Mouse (Mus musculus) MEL (cell line): ENCODE results near the gene Pex3. TPM values are rescaled to one million over a fixed set of nuclear protein-coding genes. Genes with fewer than 3 reads are reported as not detected.

Experiments used
- DNase-seq: peaks from one replicate; pipeline ENCODE4 v3.0.0; 2011; ENCODE audit warnings: low read depth, low spot score
- H3K27ac ChIP-seq: 2 replicates; pipeline ENCODE4 v1.5.1; 2012; ENCODE audit warnings: low read depth, mild to moderate bottlenecking, control low read depth, low read length, moderate library complexity; ENCODE audit not compliant: control insufficient read depth
- H3K27me3 ChIP-seq, 2 experiments: fragments of 150-350 bp in 1 of 2; sonication (generic) in 1 of 2; 2 replicates each; pipeline ENCODE4 v1.6.1; 2012; ENCODE audit warnings: low read length in 2 of 2, mild to moderate bottlenecking in 2 of 2, improper control_type of control experiment in 1 of 2, moderate library complexity in 1 of 2; ENCODE audit not compliant: insufficient read depth in 2 of 2, control insufficient read depth in 1 of 2
- H3K36me3 ChIP-seq, 2 experiments: 2 replicates each; pipeline ENCODE4 v1.6.1; 2012 to 2014; ENCODE audit warnings: low read length in 2 of 2, improper control_type of control experiment in 1 of 2, inconsistent platforms in 1 of 2, mild to moderate bottlenecking in 1 of 2; ENCODE audit not compliant: insufficient read depth in 2 of 2, control insufficient read depth in 1 of 2
- H3K4me1 ChIP-seq, 2 experiments: fragments of 150-350 bp in 1 of 2; sonication (generic) in 1 of 2; 2 replicates each; pipeline ENCODE4 v1.6.1; 2012; ENCODE audit warnings: low read length in 2 of 2, improper control_type of control experiment in 1 of 2, mild to moderate bottlenecking in 1 of 2; ENCODE audit not compliant: insufficient read depth in 2 of 2, control insufficient read depth in 1 of 2
- H3K4me3 ChIP-seq, 2 experiments: fragments of 150-350 bp in 1 of 2; sonication (generic) in 1 of 2; 2 replicates each; pipeline ENCODE4 v1.5.1; 2012; ENCODE audit warnings: low read depth in 2 of 2, low read length in 2 of 2, mild to moderate bottlenecking in 2 of 2, moderate library complexity in 2 of 2, control low read depth in 1 of 2, improper control_type of control experiment in 1 of 2; ENCODE audit not compliant: control insufficient read depth in 1 of 2, insufficient read depth in 1 of 2
- H3K79me2 ChIP-seq: 2 replicates; pipeline ENCODE4 v1.6.1; 2012; ENCODE audit warnings: mild to moderate bottlenecking, low read length, moderate library complexity; ENCODE audit not compliant: control insufficient read depth, poor library complexity, insufficient read depth
- H3K9ac ChIP-seq: 2 replicates; pipeline ENCODE4 v1.6.1; 2012; ENCODE audit warnings: low read depth, mild to moderate bottlenecking, control low read depth, low read length, moderate library complexity; ENCODE audit not compliant: control insufficient read depth, poor library complexity, severe bottlenecking
- H3K9me3 ChIP-seq: fragments of 150-350 bp; sonication (generic); replicated peaks from 2 replicates; pipeline ENCODE4 v1.6.1; 2012; ENCODE audit warnings: mild to moderate bottlenecking, low read length, improper control_type of control experiment, moderate library complexity; ENCODE audit not compliant: insufficient read depth
- BHLHE40 ChIP-seq: IDR thresholded peaks from 2 replicates; pipeline ENCODE4 v1.6.1; 2012; ENCODE audit warnings: low read depth, mild to moderate bottlenecking, inconsistent platforms, low read length, improper control_type of control experiment, borderline replicate concordance
- CHD1 ChIP-seq: IDR thresholded peaks from 2 replicates; pipeline ENCODE4 v1.6.1; 2012; ENCODE audit warnings: low read depth, mild to moderate bottlenecking, inconsistent platforms, low read length, improper control_type of control experiment
- E2F4 ChIP-seq: IDR thresholded peaks from 2 replicates; pipeline ENCODE4 v1.6.1; 2011; ENCODE audit warnings: low read depth, low read length, improper control_type of control experiment, borderline replicate concordance
- ELF1 ChIP-seq: IDR thresholded peaks from 2 replicates; pipeline ENCODE4 v1.6.1; 2014; ENCODE audit warnings: low read depth, mild to moderate bottlenecking, inconsistent platforms, low read length, improper control_type of control experiment, moderate library complexity
- EP300 ChIP-seq, 2 experiments: IDR thresholded peaks; 2 replicates each; pipeline ENCODE4 v1.6.1; 2011; ENCODE audit warnings: improper control_type of control experiment in 2 of 2, low read length in 2 of 2, low read depth in 1 of 2, mild to moderate bottlenecking in 1 of 2
- GATA1 ChIP-seq: IDR thresholded peaks from 2 replicates; pipeline ENCODE4 v1.6.1; 2011; ENCODE audit warnings: low read depth, low read length, improper control_type of control experiment
- JUND ChIP-seq: IDR thresholded peaks from 2 replicates; pipeline ENCODE4 v1.6.1; 2011; ENCODE audit warnings: low read depth, mild to moderate bottlenecking, improper control_type of control experiment, low read length
- MAFK ChIP-seq: IDR thresholded peaks from 2 replicates; pipeline ENCODE4 v1.6.1; 2011; ENCODE audit warnings: low read depth, mild to moderate bottlenecking, low read length, improper control_type of control experiment, borderline replicate concordance
- MAX ChIP-seq: IDR thresholded peaks from 2 replicates; pipeline ENCODE4 v1.6.1; 2011; ENCODE audit warnings: low read length, improper control_type of control experiment
- MXI1 ChIP-seq: IDR thresholded peaks from 2 replicates; pipeline ENCODE4 v1.6.1; 2011; ENCODE audit warnings: mild to moderate bottlenecking, low read depth, low read length, improper control_type of control experiment
- MYB ChIP-seq: IDR thresholded peaks from 2 replicates; pipeline ENCODE4 v1.6.1; 2011; ENCODE audit warnings: mild to moderate bottlenecking, low read depth, low read length, improper control_type of control experiment
- MYC ChIP-seq: IDR thresholded peaks from 2 replicates; pipeline ENCODE4 v1.6.1; 2011; ENCODE audit warnings: low read depth, mild to moderate bottlenecking, low read length, improper control_type of control experiment, moderate library complexity
- NELFE ChIP-seq: IDR thresholded peaks from 2 replicates; pipeline ENCODE4 v1.6.1; 2011; ENCODE audit warnings: low read depth, low read length, improper control_type of control experiment
- RCOR1 ChIP-seq: IDR thresholded peaks from 2 replicates; pipeline ENCODE4 v1.6.1; 2012; ENCODE audit warnings: low read depth, mild to moderate bottlenecking, inconsistent platforms, low read length, improper control_type of control experiment
- SMC3 ChIP-seq: IDR thresholded peaks from 2 replicates; pipeline ENCODE4 v1.6.1; 2011; ENCODE audit warnings: low read depth, low read length, improper control_type of control experiment
- TBP ChIP-seq: IDR thresholded peaks from 2 replicates; pipeline ENCODE4 v1.8.0; 2011; ENCODE audit warnings: low read depth, low read length, improper control_type of control experiment
- USF1 ChIP-seq: IDR thresholded peaks from 2 replicates; pipeline ENCODE4 v1.6.1; 2014; ENCODE audit warnings: low read depth, mild to moderate bottlenecking, inconsistent platforms, low read length, improper control_type of control experiment, moderate library complexity
- USF2 ChIP-seq, 2 experiments: IDR thresholded peaks; 2 replicates each; pipeline ENCODE4 v1.6.1; 2011 to 2012; ENCODE audit warnings: improper control_type of control experiment in 2 of 2, low read length in 2 of 2, borderline replicate concordance in 1 of 2, inconsistent platforms in 1 of 2, low read depth in 1 of 2, mild to moderate bottlenecking in 1 of 2; ENCODE audit not compliant: insufficient read depth in 1 of 2
- ZC3H11A ChIP-seq: IDR thresholded peaks from 2 replicates; pipeline ENCODE4 v1.6.1; 2012; ENCODE audit warnings: low read depth, mild to moderate bottlenecking, inconsistent platforms, low read length, improper control_type of control experiment
- ZKSCAN1 ChIP-seq: IDR thresholded peaks from 2 replicates; pipeline ENCODE4 v1.6.1; 2012; ENCODE audit warnings: low read depth, mild to moderate bottlenecking, inconsistent platforms, low read length, improper control_type of control experiment, moderate library complexity
- ZMIZ1 ChIP-seq: IDR thresholded peaks from 2 replicates; pipeline ENCODE4 v1.6.1; 2012; ENCODE audit warnings: low read depth, mild to moderate bottlenecking, inconsistent platforms, low read length, improper control_type of control experiment, moderate library complexity
- polyA plus RNA-seq, 2 experiments: library from polyadenylated mRNA; stranded (reverse) in 1 of 2; unstranded in 1 of 2; fragments of >175 nt in 1 of 2; fragments of >200 nt in 1 of 2; gene quantifications; 2 replicates each; pipeline versions ENCODE4 v1.2.1 to v1.2.4; 2012; ENCODE audit warnings: low replicate concordance in 2 of 2, low read depth in 1 of 2; ENCODE audit not compliant: insufficient read length in 2 of 2, insufficient read depth in 1 of 2, missing spikeins in 1 of 2
- total RNA-seq: library from RNA; depleted of rRNA; stranded (reverse); fragments of 300-350 nt; gene quantifications from 2 replicates; pipeline ENCODE4 v1.2.3, GENCODE M21; 2012

Gene Pex3
- total and polyA plus RNA-seq, 3 experiments = 13.8 to 15.1 TPM; not detected in 1

- TF ChIP-seq SMC3 (no peak), BHLHE40 (no peak), MYC (no peak), TBP (no peak), CHD1 (no peak), USF2 (IDR thresholded peaks at IDR 0.05; ENCODE audit: borderline replicate concordance in 1 of 2, insufficient read depth in 1 of 2, low read depth in 1 of 2, low read length in 2 of 2) (no peak), MXI1 (no peak), ELF1 (no peak), RCOR1 (no peak), MAX (no peak), ZC3H11A (no peak), GATA1 (no peak)
- peaks cover 0 to 7% of the 10 kb centered on the region in 2 experiments; a peak in 2 of 4 replicates for H3K4me1 ChIP-seq
- no peak overlapping the region for H3K27ac ChIP-seq
- no peak overlapping the region for H3K9ac ChIP-seq
- no peaks in the 10 kb centered on the region for H3K9me3 ChIP-seq
- no peak overlapping the region for H3K4me3 ChIP-seq
- no peaks in the 10 kb centered on the region; a peak in 2 of 4 replicates for H3K27me3 ChIP-seq
- peaks cover 0 to 4% of the 10 kb centered on the region in 2 experiments; a peak in 2 of 4 replicates for H3K36me3 ChIP-seq
- DNase-seq = no peak
- peaks cover 2% of the 10 kb centered on the region; the same call in 1 of the 2 replicates for H3K79me2 ChIP-seq
Measured at GRCm38 (mm10) chr10:13496315-13496714, 56.6 kb downstream of the Pex3 start.

DNA sequence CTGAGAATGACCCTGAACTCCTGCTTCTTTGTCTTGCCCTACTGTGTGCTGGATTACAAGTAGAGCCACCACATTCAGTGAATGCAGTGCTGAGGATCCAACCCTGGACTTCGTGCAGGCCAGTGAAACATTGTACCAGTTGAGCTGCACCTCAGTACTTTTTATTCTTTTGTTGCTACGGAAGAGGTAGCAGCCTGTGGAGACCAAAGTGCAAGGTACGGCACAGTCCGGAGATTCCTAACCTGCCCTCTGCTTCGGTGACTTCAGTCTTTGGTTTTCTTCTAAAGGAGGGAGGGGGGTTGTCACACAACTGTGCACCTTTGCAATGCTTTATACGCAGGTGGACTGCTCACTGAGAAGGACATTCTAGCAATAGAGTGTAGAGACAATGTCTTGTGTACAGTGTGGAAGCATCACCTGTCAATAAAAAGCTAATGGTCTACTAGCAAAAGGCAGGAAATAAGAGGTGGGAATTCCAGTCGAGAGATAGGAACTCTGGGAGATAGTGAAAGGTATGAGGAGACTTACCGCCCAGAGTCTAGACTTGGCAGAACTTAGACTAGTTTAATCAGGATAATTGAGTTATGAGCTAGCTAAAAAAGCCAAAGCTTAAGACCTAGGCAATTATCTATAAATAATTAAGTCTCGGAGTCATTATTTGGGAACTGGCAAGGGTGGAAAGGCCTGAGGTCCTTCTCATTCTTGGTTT, 58.8 kb downstream of the Pex3 start:
- no peak overlapping the region for H3K27ac ChIP-seq
- no peaks in the 10 kb centered on the region; a peak in 2 of 4 replicates for H3K27me3 ChIP-seq
- no peak for DNase-seq
- TF ChIP-seq USF2 (IDR thresholded peaks at IDR 0.05; ENCODE audit: borderline replicate concordance in 1 of 2, insufficient read depth in 1 of 2, low read depth in 1 of 2, low read length in 2 of 2) (no peak), ZMIZ1 (no peak), E2F4 (no peak), MAFK (no peak), NELFE (no peak), BHLHE40 (no peak), TBP (no peak), CHD1 (no peak), EP300 (IDR thresholded peaks at IDR 0.05; ENCODE audit: low read depth in 1 of 2, low read length in 2 of 2) (no peak), ZKSCAN1 (no peak), MYB (no peak), JUND (no peak), ELF1 (no peak), USF1 (no peak), MXI1 (no peak)
- no peak overlapping the region for H3K4me3 ChIP-seq
- no peaks in the 10 kb centered on the region for H3K36me3 ChIP-seq
- no peaks in the 10 kb centered on the region for H3K4me1 ChIP-seq
- H3K79me2 ChIP-seq = no peaks in the 10 kb centered on the region
- no peak overlapping the region for H3K9ac ChIP-seq
- H3K9me3 ChIP-seq = no peaks in the 10 kb centered on the region
